Mouse (Mus musculus): ENCODE data around the gene Trmt1l. TPM values are rescaled to one million over a fixed set of nuclear protein-coding genes. Genes with fewer than 3 reads are reported as not detected.

The Trmt1l gene
- total and polyA plus RNA-seq, 3 experiments: 20.9 to 23.7 (median 21.8) TPM

- in situ Hi-C loops (cut with MboI; ENCODE audit: low pct_ligation_motif_present, low pct_unique_long_range_greater_than_20kb, low sequenced_read_pairs): no loop called here
- H3K36me3 ChIP-seq (replicated peaks in 1 of 2; ENCODE audit: control insufficient read depth in 1 of 2, insufficient read depth in 1 of 2, low read length in 1 of 2): peaks cover 9 to 48% of the 10 kb centered on the region in 2 experiments
These were observed 56.4 kb downstream of the Trmt1l start for GRCm38 (mm10) chr1:151484754-151485153.

GRCm38 (mm10) chr1:151489806-151490205, 61.5 kb downstream of the Trmt1l start:
- H3K36me3 ChIP-seq (replicated peaks in 1 of 2; ENCODE audit: control insufficient read depth in 1 of 2, insufficient read depth in 1 of 2, low read length in 1 of 2): peaks cover 0 to 24% of the 10 kb centered on the region in 2 experiments
- no peaks in the 10 kb centered on the region for H3K9me3 ChIP-seq (replicated peaks; ENCODE audit: low read length)
- no peak for DNase-seq (ENCODE audit: extremely low read depth)
- no peak overlapping the region for H3K4me2 ChIP-seq (ENCODE audit: insufficient read depth, low read depth, poor library complexity, severe bottlenecking)
- in situ Hi-C loops (cut with MboI; ENCODE audit: low pct_ligation_motif_present, low pct_unique_long_range_greater_than_20kb, low sequenced_read_pairs): no loop called here
- H3K27ac ChIP-seq (ENCODE audit: insufficient read depth, low read depth): no peak overlapping the region
- H3K4me1 ChIP-seq (ENCODE audit: control insufficient read depth in 1 of 2, insufficient read depth in 2 of 2): peaks cover 0 to 16% of the 10 kb centered on the region in 2 experiments; a peak in 1 of 4 replicates
- no peaks in the 10 kb centered on the region for H3K27me3 ChIP-seq (replicated peaks)
- no peak overlapping the region for H3K9ac ChIP-seq (ENCODE audit: insufficient read depth, low read depth)
- H3K4me3 ChIP-seq (replicated peaks in 1 of 3; ENCODE audit: low read depth in 2 of 3, low read length in 2 of 3, poor library complexity in 1 of 3): no peak overlapping the region
- peaks cover 63% of the 10 kb centered on the region for H3K79me2 ChIP-seq (replicated peaks; ENCODE audit: control insufficient read depth, extremely low read depth, insufficient read depth, poor library complexity, severe bottlenecking)
- dilution Hi-C loops (cut with MboI; ENCODE audit: extremely low pct_ligation_motif_present, extremely low pct_unique_long_range_greater_than_20kb, low sequenced_read_pairs): no loop called here
- TF ChIP-seq E2F4 (IDR thresholded peaks at IDR 0.05; ENCODE audit: insufficient replicate concordance, low read depth, low read length): no peak
- TF ChIP-seq ZKSCAN1 (IDR thresholded peaks at IDR 0.05; ENCODE audit: borderline replicate concordance, low read depth, low read length): no peak
- TF ChIP-seq ZMIZ1 (IDR thresholded peaks at IDR 0.05; ENCODE audit: low read depth, low read length): no peak
- TF ChIP-seq NRF1 (IDR thresholded peaks at IDR 0.05; ENCODE audit: low read depth, low read length): no peak
- TF ChIP-seq POLR2AphosphoS2 (IDR thresholded peaks at IDR 0.05; ENCODE audit: low read depth, low read length): no peak
- no peak for TF ChIP-seq BHLHE40 (IDR thresholded peaks at IDR 0.05; ENCODE audit: low read depth, low read length)
- TF ChIP-seq UBTF (IDR thresholded peaks at IDR 0.05; ENCODE audit: low read depth, low read length): no peak
- TF ChIP-seq MAFK (IDR thresholded peaks at IDR 0.05; ENCODE audit: insufficient replicate concordance, low read length): no peak
- no peak for TF ChIP-seq NELFE (IDR thresholded peaks at IDR 0.05; ENCODE audit: low read depth, low read length)
- no peak for TF ChIP-seq RCOR1 (conservative IDR thresholded peaks at IDR 0.05; ENCODE audit: low read depth, low read length)
- TF ChIP-seq USF2 (conservative IDR thresholded peaks at IDR 0.05; ENCODE audit: low read depth, low read length): no peak
- no peak for TF ChIP-seq ZNF384 (IDR thresholded peaks at IDR 0.05; ENCODE audit: low read depth, low read length)
- no peak for TF ChIP-seq ETS1 (conservative IDR thresholded peaks at IDR 0.05; ENCODE audit: low read depth, low read length)
- no peak for TF ChIP-seq MAZ (IDR thresholded peaks at IDR 0.05; ENCODE audit: low read depth, low read length)
- no peak for TF ChIP-seq EP300 (IDR thresholded peaks at IDR 0.05; ENCODE audit: low read length)
- no peak for TF ChIP-seq ZC3H11A (IDR thresholded peaks at IDR 0.05; ENCODE audit: low read depth, low read length)
- no peak for TF ChIP-seq RAD21 (IDR thresholded peaks at IDR 0.05; ENCODE audit: low read depth, low read length)
- no peak for TF ChIP-seq TBP (conservative IDR thresholded peaks at IDR 0.05; ENCODE audit: low read depth, low read length)
- TF ChIP-seq CTCF (conservative IDR thresholded peaks at IDR 0.05 in 1 of 2, IDR thresholded peaks at IDR 0.05 in 1 of 2; ENCODE audit: low read depth in 2 of 2, low read length in 2 of 2): no peak

More at GRCm38 (mm10) chr1:151484754-151485153, 56.4 kb downstream of the Trmt1l start:
- Histone ChIP-seq H3K9me3 (replicated peaks; ENCODE audit: low read length) (no peaks in the 10 kb centered on the region), H3K4me2 (ENCODE audit: insufficient read depth, low read depth, poor library complexity, severe bottlenecking) (no peak overlapping the region), H3K79me2 (replicated peaks; ENCODE audit: control insufficient read depth, extremely low read depth, insufficient read depth, poor library complexity, severe bottlenecking) (peaks cover 68% of the 10 kb centered on the region), H3K4me1 (ENCODE audit: control insufficient read depth in 1 of 2, insufficient read depth in 2 of 2) (no peaks in the 10 kb centered on the region), H3K4me3 (replicated peaks in 1 of 3; ENCODE audit: low read depth in 2 of 3, low read length in 2 of 3, poor library complexity in 1 of 3) (no peak overlapping the region), H3K27ac (ENCODE audit: insufficient read depth, low read depth) (no peak overlapping the region), H3K27me3 (replicated peaks) (no peaks in the 10 kb centered on the region), H3K9ac (ENCODE audit: insufficient read depth, low read depth) (no peak overlapping the region)
- dilution Hi-C loops (cut with MboI; ENCODE audit: extremely low pct_ligation_motif_present, extremely low pct_unique_long_range_greater_than_20kb, low sequenced_read_pairs): no loop called here
- DNase-seq (ENCODE audit: extremely low read depth): no peak
- no peak for TF ChIP-seq CHD1 (IDR thresholded peaks at IDR 0.05; ENCODE audit: low read depth, low read length)
- TF ChIP-seq TBP (conservative IDR thresholded peaks at IDR 0.05; ENCODE audit: low read depth, low read length): no peak
- no peak for TF ChIP-seq EP300 (IDR thresholded peaks at IDR 0.05; ENCODE audit: low read length)
- no peak for TF ChIP-seq POLR2A (IDR thresholded peaks at IDR 0.05; ENCODE audit: low read depth, low read length)
- TF ChIP-seq SIN3A (IDR thresholded peaks at IDR 0.05; ENCODE audit: low read length): no peak
- TF ChIP-seq ZKSCAN1 (IDR thresholded peaks at IDR 0.05; ENCODE audit: borderline replicate concordance, low read depth, low read length): no peak
- no peak for TF ChIP-seq GABPA (IDR thresholded peaks at IDR 0.05; ENCODE audit: insufficient replicate concordance, low read depth, low read length)
- no peak for TF ChIP-seq CTCF (conservative IDR thresholded peaks at IDR 0.05 in 1 of 2, IDR thresholded peaks at IDR 0.05 in 1 of 2; ENCODE audit: low read depth in 2 of 2, low read length in 2 of 2)
- TF ChIP-seq MAFK (IDR thresholded peaks at IDR 0.05; ENCODE audit: insufficient replicate concordance, low read length): no peak
- no peak for TF ChIP-seq TCF12 (IDR thresholded peaks at IDR 0.05; ENCODE audit: low read depth, low read length)
- TF ChIP-seq E2F4 (IDR thresholded peaks at IDR 0.05; ENCODE audit: insufficient replicate concordance, low read depth, low read length): no peak
- no peak for TF ChIP-seq MAX (IDR thresholded peaks at IDR 0.05; ENCODE audit: low read length)
